Mouse (Mus musculus) right cerebral cortex, postnatal 25 days (tissue): Measurements from ENCODE around the gene Dgki.

Experiments used
- DNase-seq: peaks from one replicate; pipeline ENCODE4 v3.0.0; 2022

Dgki gene

GRCm38 (mm10) chr6:37299562-37300390 is at the start of gene Dgki:
Gene Dgki, minus strand, starts transcription at chr6:37300184.
- DNase-seq: peak; percentile 91

DNA sequence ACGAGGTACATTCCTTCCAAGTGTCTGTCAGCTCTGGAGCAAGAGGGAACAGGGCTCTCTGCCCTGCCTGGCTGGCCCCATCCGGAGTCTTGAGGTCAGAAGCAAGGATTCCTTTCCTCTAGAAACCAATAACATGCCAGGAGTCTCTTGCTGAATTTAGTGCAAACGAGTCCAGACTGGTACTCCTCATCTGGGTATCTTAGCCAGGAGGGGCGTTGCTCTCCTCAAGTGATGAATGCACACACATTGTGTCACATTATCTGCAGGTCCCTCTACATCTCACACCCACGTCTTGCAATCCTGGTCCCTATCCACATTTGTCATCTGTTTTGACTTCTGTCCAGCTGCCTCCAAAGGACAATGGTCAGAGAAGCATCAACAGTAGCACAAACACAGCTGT is 47.6 kb upstream of the Dgki start:
- DNase-seq: no peak

DNA sequence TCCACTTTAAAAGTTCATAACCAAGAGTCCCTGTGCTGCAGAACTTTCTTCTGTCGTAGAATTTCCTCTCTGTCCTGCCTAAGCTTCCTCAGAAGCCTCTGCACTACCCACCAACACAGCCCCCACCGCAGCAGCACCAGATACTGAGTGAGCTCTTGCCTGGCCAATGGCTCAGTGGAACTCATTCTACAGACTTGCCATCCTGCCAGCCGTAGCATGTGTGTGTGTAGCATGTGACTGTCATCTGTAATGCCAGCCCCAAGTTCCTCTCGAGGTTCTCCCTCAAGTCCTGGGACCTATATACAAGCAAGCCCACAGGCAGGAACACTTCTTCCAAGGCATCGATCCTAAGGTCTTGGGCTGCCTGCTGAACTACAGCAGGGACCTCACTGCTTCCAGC is 38.1 kb upstream of the Dgki start:
- no peak for DNase-seq

DNA sequence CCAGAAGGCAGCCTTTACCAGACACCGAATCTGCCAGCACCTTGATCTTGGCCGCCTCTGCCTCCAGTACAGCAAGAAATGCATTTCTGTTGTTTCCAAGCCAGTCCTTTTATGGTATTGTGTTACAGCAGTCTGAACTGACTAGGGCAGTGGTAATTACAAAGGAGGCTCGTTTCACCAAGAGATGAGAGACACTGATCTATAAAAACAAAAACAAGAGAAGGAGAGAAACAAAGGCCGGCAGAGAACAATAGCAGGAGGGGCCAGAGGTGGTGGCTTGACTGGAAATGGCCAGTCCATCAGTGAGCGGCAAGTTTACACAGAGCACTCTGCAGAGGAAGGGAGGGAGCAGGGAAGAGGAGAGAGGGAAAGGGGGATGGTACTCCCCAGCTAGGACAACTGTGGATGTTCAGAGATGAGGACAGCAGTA is 36.9 kb upstream of the Dgki start:
- DNase-seq: no peak

DNA sequence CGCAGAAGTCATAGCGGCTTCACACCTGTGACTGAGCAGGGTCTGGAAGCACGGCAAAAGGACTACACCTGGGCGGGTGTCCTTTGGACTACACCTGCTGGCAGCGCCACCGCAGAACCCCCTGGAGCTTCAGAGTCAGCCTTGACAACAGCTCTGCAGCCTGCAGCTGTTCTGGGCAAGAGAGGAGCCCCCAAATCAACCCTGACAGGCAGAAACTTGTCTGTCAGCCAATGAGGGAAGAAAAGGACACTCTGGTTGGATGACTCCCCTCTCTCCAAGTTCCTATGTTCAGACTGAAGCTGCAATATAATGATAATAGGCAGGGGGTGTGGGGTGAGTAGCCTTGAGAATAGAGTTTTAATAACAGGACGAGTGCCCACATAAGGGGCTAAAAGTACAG is 36.4 kb upstream of the Dgki start:
- no peak for DNase-seq

- no peak for DNase-seq
Measured at GRCm38 (mm10) chr6:37332846-37333245, 32.9 kb upstream of the Dgki start.

GRCm38 (mm10) chr6:37329901-37330864 is 30.2 kb upstream of the Dgki start:
- DNase-seq: no peak

DNA sequence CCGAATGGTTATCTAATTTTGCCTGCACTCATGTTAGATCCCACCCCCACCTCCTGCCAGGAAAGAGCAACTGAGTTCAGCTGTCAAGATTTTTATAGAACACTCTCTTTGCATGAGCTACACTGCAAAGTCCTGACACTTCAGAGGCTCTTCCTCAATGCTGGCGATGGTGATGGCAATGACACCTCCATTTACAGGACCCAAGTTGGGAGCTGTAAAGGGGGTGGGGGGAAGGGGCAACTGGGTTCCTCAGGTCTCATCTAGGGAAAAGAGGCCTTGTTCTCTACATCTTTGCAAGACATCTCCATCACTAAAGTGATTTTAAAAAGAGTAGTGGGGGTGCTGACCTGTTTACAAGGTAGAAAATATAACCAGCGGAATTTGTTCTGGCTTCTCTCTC is 29.4 kb upstream of the Dgki start:
- DNase-seq: no peak

DNA sequence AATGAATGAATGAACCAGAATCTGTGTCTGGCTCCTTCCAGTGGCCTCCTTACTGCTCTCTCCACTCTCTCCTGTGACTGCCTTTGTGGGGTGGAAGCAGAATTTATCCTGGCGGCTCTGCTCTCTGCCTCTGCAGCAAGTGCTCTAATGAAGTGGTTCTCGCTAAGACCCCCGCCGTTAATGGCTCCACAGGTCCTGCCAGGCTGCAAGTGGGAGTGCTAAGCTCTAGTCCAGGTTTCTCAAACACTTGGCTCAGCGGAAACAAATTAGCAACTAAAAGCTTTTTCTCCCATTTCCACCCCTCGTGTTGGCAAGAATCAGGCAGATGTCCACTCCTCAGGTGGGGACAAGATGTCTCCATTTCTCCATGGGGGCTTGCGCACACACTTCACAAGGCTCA is 28.7 kb upstream of the Dgki start:
- no peak for DNase-seq

GRCm38 (mm10) chr6:37327519-37327918 is 27.5 kb upstream of the Dgki start:
- DNase-seq: no peak

- no peak for DNase-seq
Measured at GRCm38 (mm10) chr6:37326603-37326955, 26.6 kb upstream of the Dgki start.

DNA sequence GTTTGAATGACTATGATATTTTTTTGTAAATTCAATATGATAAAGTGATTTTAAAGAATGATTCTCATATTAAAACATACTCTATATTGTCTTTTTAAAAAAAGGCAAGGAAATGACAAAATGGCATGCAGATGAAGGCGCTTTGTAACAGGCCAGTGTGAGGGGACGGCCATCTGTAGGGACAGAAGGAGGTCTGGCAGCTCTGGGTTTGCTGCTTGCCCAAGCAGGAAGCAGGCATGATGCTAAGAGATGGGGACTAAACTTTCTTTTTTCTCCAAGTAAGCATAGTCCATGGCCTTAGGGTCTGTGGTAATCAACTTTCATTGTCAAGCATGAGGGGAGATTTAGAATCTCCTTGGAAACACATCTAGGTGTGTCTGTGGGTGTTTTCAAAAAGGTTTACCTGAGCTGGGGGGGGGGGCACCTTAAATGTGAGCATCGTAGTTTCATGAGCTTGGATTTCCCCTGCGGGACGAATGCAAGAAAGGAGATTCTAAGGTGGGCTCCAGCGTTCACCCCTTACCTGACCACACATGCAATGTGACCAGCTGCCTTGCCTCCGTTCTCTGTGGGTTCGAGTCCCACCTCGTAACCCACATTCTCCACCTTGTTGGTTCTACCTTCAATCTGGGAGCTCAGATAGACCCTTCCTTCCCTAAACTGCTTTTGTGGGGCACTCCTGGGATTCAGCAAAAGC is 26.1 kb upstream of the Dgki start:
- DNase-seq: no peak

GRCm38 (mm10) chr6:37325076-37325475 is 25.1 kb upstream of the Dgki start:
- DNase-seq: no peak

DNA sequence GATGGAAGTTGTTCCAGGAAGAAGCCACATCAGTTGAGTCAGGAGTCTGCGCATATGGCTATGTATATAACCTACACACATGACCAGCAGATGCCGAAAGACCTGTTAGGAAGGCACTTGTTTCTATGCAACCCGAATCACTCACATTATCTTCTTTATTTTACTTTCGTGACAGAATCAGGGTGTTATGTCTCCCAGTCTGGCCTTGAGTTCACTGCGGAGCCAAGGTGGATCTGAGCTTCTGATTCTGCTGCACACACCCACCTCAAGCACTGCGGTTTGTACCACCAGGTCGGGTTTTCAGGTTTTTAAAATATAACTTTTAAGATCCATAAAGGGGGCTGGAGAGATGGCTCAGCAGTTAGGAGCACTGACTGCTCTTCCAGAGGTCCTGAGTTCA is 22.7 kb upstream of the Dgki start:
- no peak for DNase-seq

DNA sequence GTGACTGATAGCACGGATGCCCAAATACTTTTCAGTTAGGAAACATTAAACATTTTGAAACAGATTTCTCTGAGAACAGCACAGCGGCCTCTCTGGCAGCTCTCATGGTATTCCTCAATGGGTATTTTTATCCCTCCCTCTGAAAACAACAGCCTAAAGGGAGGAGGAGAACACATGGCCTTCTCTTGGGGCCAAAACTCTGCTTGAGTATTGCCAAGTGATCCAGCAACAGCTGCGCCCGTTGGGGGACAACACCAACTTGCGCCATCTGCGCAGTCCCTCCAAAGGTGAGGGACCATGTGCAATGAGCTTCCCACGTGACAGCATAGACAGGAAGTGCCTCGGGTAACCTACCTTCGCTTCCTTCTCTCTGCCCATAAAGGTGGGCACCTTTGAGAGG is 22.1 kb upstream of the Dgki start:
- peak; percentile 66 for DNase-seq

DNA sequence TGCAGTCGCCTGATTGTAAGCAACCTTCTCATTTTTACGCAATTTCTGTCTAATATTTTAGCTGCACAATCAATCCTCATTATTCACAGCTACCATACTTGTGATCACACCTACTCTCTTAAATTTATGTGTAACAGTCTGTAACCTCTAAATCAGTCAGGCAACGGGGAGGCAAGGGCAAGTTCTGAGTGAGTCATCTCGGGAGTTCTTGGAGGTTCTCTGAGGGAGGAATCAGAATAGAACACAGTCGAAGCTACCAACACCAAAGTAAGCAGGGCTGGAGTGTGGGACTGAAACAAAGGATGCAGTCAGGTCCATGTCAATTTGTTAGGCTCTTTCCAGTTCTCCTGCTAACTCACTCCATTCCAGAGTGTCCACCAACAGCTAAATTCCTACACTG is 17.9 kb upstream of the Dgki start:
- no peak for DNase-seq

GRCm38 (mm10) chr6:37315440-37315839 is 15.5 kb upstream of the Dgki start:
- no peak for DNase-seq

GRCm38 (mm10) chr6:37310601-37311000 is 10.6 kb upstream of the Dgki start:
- no peak for DNase-seq

- DNase-seq: no peak
Measured at GRCm38 (mm10) chr6:37306616-37307015, 6.6 kb upstream of the Dgki start.

GRCm38 (mm10) chr6:37300492-37300891 is 508 bp upstream of the Dgki start:
- no peak for DNase-seq

DNA sequence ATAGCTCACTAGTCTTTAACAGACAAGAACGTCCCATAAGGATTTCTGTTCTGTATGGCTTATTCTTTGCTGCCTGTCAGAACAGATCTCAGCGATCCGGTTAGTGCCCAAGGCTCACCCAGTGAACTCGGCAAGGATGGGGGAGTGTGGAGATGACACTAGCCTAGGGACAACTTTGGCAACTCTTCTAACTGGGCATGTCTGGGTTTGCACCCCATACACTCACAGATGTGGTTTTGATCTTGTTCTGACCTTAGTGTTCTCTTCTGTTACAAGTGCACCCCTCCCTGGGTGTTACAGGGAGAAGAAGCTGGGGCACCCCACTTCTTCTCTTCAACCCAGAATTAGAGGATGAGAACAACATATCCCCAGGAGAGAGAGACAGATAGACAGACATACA is 1.0 kb downstream of the Dgki start:
- no peak for DNase-seq

DNA sequence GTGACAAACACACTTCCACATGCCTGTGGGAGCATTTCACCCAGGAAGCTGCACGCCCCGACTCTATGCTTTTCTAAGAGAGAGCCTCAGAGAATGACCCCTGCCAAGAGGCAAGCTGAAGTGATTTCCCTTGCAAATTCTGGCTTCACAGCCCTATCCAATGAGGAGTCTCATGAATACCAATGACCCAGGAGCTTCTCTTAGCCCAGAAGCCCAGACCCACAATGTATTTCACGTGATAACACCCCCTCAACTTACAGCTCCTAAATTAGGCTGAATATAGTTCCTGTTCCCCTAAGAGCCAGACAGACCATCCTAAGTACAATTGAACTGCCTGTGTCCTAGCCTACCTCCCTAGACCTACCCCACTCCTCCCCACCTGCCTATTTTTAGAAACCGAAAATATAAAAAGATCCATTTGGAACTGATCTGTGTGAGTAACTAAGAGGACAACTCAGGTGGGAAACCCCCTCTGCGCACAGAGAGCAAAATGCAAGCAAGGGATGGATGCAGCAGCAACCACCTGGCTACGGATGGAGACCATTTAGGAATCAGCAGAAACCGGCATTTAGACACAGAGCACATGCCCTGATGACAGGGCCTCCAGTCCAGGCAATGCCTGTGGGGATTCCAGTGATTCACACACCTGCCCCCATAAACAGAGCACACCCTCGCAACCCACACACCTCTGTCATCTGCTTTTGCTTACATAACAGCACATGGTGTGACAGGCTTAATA is 2.1 kb downstream of the Dgki start:
- peak; percentile 51 for DNase-seq

DNA sequence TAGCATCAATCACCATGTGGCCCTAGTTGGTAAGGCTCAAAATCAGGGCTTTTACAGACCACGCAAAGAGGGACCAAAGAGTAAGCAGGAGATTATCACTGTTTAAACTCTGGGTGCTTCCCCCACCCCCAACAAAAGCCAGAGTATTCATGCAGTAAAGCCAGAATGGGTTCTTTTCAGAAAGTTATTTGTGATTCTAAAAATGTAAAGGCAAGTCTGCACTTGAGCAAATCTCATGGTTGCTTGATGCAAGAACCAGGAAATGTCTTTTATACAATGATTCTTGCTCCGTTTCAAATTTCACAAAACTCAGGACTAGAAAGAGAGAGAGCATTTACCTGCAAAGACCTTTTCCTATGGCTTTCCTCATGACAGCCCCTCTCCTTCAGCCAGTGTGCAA is 7.9 kb downstream of the Dgki start:
- DNase-seq: no peak
